Mouse (Mus musculus) kidney, adult 2 months (tissue): ENCODE results near the gene Avpi1.

Experiments
- CTCF ChIP-seq: fragments of 200-500 bp; conservative IDR thresholded peaks from 2 replicates; pipeline ENCODE4 v1.5.1; 2011; ENCODE audit warnings: low read depth, mild to moderate bottlenecking, control low read depth, low read length, moderate library complexity, mixed read lengths; ENCODE audit not compliant: insufficient read depth, insufficient read length
- POLR2A ChIP-seq: fragments of 200-500 bp; IDR thresholded peaks from one replicate; pipeline ENCODE4 v1.6.1; 2011; ENCODE audit warnings: low read depth, low read length, control low read depth

DNA sequence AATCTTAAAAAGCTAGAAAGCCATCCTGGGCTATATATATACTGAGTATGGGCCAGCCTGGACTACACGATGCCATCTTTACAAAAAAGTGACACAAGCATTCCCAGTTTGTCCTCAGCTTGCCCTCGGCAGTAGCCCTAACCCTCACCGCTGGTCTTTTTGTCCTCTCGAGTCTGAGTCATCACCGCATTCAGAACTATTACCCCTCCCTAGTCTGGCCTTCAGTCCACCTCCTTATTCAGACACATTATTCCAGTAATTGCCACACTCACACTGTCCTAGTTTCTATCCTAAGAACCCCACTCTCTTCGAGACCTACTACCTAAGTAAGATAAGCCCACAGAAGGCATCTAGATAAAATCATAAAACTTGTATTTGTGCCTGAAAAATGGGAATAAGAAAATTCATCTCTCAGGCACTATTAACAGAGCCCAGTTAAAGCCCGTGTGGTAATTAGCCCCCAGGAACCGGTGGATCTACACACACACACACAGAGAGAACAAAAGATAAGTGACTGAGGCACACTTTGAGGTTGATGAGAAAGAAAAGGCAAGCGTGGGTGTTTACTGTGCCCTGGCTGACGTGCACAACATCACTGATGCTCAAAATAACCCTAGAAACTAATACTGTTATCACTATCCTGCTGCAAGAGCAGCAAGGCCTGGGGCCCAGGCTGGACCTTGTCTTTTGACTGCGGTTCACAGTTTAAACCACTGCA is 3.2 kb downstream of the Avpi1 start:
- TF ChIP-seq CTCF = no peak
- TF ChIP-seq POLR2A = no peak
